ENCODE assay signal across 8 mouse cellular contexts in the genomic region with DNA sequence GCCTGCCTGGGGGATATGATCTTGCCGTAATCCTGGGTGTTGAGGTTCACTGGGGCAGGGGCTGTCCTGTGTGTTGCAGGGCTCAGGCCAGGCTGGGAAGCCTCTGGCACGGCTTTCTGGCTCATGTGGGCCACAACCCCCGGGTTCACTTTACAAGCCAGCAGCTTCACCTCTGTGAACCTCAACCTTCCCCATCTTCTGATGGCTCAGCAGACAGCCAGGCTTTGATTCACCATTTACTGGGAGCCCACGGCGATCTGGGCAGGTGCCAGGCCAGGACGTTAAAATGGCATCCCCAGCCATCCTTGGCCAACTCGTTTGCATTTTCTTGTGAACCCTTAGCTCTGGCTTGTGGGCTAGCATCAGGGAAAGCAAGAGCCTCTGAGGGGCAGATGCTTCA. TPM values are rescaled to one million over a fixed set of nuclear protein-coding genes. Genes with fewer than 3 reads are reported as not detected.
DNase-seq lines count a peak whose midpoint lies in the region; ATAC-seq and TF ChIP-seq lines count a peak whose summit lies in the region.

No protein-coding gene starts in this region.

- peak overlapping the region; percentile 7; the same call in 1 of the 2 replicates for H3K27ac ChIP-seq in ES-Bruce4 (ENCODE audit: insufficient read depth, low read length)
- no peak overlapping the region for H3K27ac ChIP-seq in hindbrain, embryonic 15.5 days (replicated peaks)
- H3K27ac ChIP-seq in liver, embryonic 15.5 days (replicated peaks) = no peak overlapping the region

- H3K4me3 ChIP-seq in ES-Bruce4 (ENCODE audit: low read depth, low read length) = peak overlapping the region; percentile 55
- peak overlapping the region; percentile 48 for H3K4me3 ChIP-seq in hindbrain, embryonic 15.5 days
- peak overlapping the region; percentile 56; the same call in 1 of the 2 replicates for H3K4me3 ChIP-seq in liver, embryonic 15.5 days (replicated peaks)

- no peaks in the 10 kb centered on the region for H3K27me3 ChIP-seq in ES-Bruce4 (ENCODE audit: control insufficient read depth, insufficient read depth, low read length, poor library complexity, severe bottlenecking)
- peaks cover 51% of the 10 kb centered on the region for H3K27me3 ChIP-seq in hindbrain, embryonic 15.5 days
- H3K27me3 ChIP-seq in liver, embryonic 15.5 days = peaks cover 31% of the 10 kb centered on the region; the same call in 1 of the 2 replicates

- H3K9me3 ChIP-seq in ES-Bruce4 (replicated peaks; ENCODE audit: control insufficient read depth, insufficient read depth, low read length, poor library complexity, severe bottlenecking) = no peaks in the 10 kb centered on the region
- H3K9me3 ChIP-seq in hindbrain, embryonic 15.5 days = no peaks in the 10 kb centered on the region
- H3K9me3 ChIP-seq in liver, embryonic 15.5 days (replicated peaks) = no peaks in the 10 kb centered on the region

- H3K4me1 ChIP-seq in ES-Bruce4 (ENCODE audit: control insufficient read depth, insufficient read depth, low read length) = peaks cover 2% of the 10 kb centered on the region
- peaks cover 19% of the 10 kb centered on the region for H3K4me1 ChIP-seq in hindbrain, embryonic 15.5 days (replicated peaks)
- H3K4me1 ChIP-seq in liver, embryonic 15.5 days (replicated peaks) = peaks cover 34% of the 10 kb centered on the region

- TF ChIP-seq POLR2A in ES-Bruce4 (IDR thresholded peaks at IDR 0.05; ENCODE audit: insufficient read depth, low read length) = no peak

- DNase-seq in cerebellum, postnatal 10 days = peak; percentile 49 to 56
- no peak for DNase-seq in cerebellum, adult 9-10 months
- no peak for DNase-seq in adrenal gland, postnatal 10 days
- DNase-seq in urinary bladder, postnatal 14 days (ENCODE audit: low spot score) = no peak
- no peak for DNase-seq in urinary bladder, postnatal 36 days (ENCODE audit: low spot score in 2 of 2)

- peaks cover 5% of the 10 kb centered on the region; the same call in 1 of the 2 replicates for H3K36me3 ChIP-seq in ES-Bruce4 (ENCODE audit: control insufficient read depth, insufficient read depth, low read length, poor library complexity, severe bottlenecking)
- H3K36me3 ChIP-seq in hindbrain, embryonic 15.5 days = no peaks in the 10 kb centered on the region
- peaks cover 5% of the 10 kb centered on the region; the same call in 1 of the 2 replicates for H3K36me3 ChIP-seq in liver, embryonic 15.5 days (replicated peaks)

- no peak for TF ChIP-seq EP300 in ES-Bruce4 (IDR thresholded peaks at IDR 0.05; ENCODE audit: insufficient read depth, low read depth, low read length)

- ATAC-seq in hindbrain, embryonic 15.5 days (ENCODE audit: low FRiP score, low read depth) = no peak; the same call in 1 of the 2 replicates
- ATAC-seq in liver, embryonic 15.5 days (ENCODE audit: insufficient read depth) = no peak

- H3K4me2 ChIP-seq in hindbrain, embryonic 15.5 days = peak overlapping the region; percentile 98
- H3K4me2 ChIP-seq in liver, embryonic 15.5 days = peak overlapping the region; percentile 72

- no peak for TF ChIP-seq CTCF in ES-Bruce4 (IDR thresholded peaks at IDR 0.05; ENCODE audit: low read depth, low read length)

- peak overlapping the region; percentile 43 for H3K9ac ChIP-seq in ES-Bruce4 (ENCODE audit: low read depth, poor library complexity, severe bottlenecking)
- peak overlapping the region; percentile 57 for H3K9ac ChIP-seq in hindbrain, embryonic 15.5 days
- H3K9ac ChIP-seq in liver, embryonic 15.5 days = no peak overlapping the region

- 29% methylated on average over 7 of the region's 7 CpGs for WGBS in hindbrain, embryonic 15.5 days
- 34% methylated on average over 7 of the region's 7 CpGs for WGBS in liver, embryonic 15.5 days (ENCODE audit: insufficient replicate concordance)

RNA-seq across cellular contexts. Expression of a gene that starts 0.5 kb away (rescaled TPM):
- 168 and 176 TPM in 2 replicates for polyA plus RNA-seq in ES-Bruce4 (2011; ENCODE audit: insufficient read depth, insufficient read length, low read depth, missing spikeins)
- 9.8 and 10.3 TPM in 2 replicates for polyA plus RNA-seq in hindbrain, embryonic 15.5 days (2015; fragmentation: Nextera tagmentation; extraction: Ambion mirVana)
- 232 and 321 TPM in 2 replicates for polyA plus RNA-seq in liver, embryonic 15.5 days (2015; fragmentation: Nextera tagmentation; extraction: Ambion mirVana)
- 100 to 1,000 TPM in 1 of 2 experiments, 10 to 100 TPM in 1; 61.2 to 175 TPM for total RNA-seq in adrenal gland, postnatal 10 days (2021)

Comparison
In these comparisons a context has a peak if more than half of its experiments do, and no peak if none do; other contexts are left out.
1. DNase-seq: peak in cerebellum, postnatal 10 days (2 of 2); none in cerebellum, adult 9-10 months (single experiment), adrenal gland, postnatal 10 days (single experiment), urinary bladder, postnatal 14 days (single experiment) and urinary bladder, postnatal 36 days (0 of 2).
2. RNA of a gene that starts 0.5 kb away (polyA plus RNA-seq): 232 to 321 TPM in liver, embryonic 15.5 days and 168 to 176 TPM in ES-Bruce4; 9.8 to 10.3 TPM in hindbrain, embryonic 15.5 days; every median in the first group is over 10 times any median in the second.
3. Peak in every context shown above with its lines, with median percentiles within 50 percentile points of each other: H3K4me3 ChIP-seq.